Mouse (Mus musculus) thymus, postnatal 0 days (tissue): ENCODE results near the gene Nudt1. TPM values are rescaled to one million over a fixed set of nuclear protein-coding genes. Genes with fewer than 3 reads are reported as not detected.
"Not testable (repeated sequence)": the region's sequence is repeated elsewhere in the genome, so short reads cannot be mapped to it uniquely, and the experiment has no call there.

Experiments
- DNase-seq: peaks from one replicate; pipeline ENCODE4 v3.0.0-alpha.2; 2015; ENCODE audit warnings: low spot score
- polyA plus RNA-seq: library from polyadenylated mRNA; unstranded; fragments of >200 nt; fragmentation: Nextera tagmentation; extraction: Ambion mirVana; gene quantifications from 2 replicates; pipeline ENCODE4 v1.2.1, GENCODE M21; 2015

The Nudt1 gene
- polyA plus RNA-seq, 1 experiment from 2014 or later, result 74.0 TPM

DNA sequence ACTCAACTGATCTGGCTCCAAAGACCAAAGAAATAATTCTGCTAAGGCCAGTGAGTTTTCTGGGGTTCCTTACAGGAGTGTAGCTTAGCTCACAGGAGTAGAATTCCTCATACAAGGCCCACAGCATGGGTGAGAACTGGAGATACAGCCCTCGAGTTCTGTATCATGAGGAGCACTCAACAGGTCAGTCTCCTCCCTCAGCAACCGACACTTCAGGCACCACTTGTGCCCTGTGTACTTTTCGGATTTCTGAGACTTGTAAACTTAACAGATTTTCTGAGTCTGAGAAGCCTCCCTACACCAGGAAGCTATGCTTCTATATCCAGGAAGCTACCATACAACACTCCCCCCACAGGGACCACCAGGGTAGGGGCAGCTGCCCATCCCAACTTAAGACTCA lies 18.4 kb downstream of the Nudt1 start:
- DNase-seq, result no peak

DNA sequence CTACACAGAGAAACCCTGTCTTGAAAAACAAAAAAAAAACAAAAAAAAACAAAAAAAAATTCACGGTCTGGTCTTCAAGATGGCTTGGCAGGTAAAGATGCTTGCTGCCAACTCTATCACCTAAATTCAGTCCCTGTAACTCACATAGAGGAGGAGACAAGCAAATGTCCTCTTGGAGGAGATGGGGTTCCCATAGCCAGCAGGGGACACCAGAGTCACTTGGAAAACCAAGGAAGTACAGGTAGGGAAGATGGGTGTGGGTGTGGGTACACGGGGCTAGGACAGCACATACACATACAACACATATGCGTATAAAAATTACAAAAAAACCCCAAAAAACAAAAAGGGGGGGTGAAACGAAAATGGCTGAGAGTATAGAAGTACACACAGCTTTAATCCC lies 21.4 kb downstream of the Nudt1 start:
- DNase-seq, result no peak

GRCm38 (mm10) chr5:140345244-140345643 lies 23.8 kb downstream of the Nudt1 start:
- no peak for DNase-seq

DNA sequence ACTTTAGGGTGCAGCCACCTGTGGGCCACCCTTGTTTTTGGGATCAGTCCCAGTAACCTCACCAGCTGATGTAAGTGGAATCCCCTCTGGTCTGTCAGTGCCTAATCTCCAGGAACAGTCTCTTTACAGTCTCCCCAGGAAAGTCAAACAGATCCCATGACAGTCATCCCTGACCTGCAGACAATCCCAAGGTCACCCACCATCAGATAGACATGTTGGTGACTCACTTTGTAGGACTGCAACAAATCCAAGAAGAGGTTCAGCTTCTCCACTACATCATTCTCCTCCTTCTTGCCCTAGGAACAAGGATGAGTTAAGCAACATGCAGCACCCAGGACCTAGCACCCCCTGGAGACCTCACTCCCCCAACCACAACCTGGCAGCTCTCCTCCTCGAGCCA lies 24.6 kb downstream of the Nudt1 start:
- no peak for DNase-seq

- peak; percentile 26 for DNase-seq
Observed at GRCm38 (mm10) chr5:140349882-140350281, 28.4 kb downstream of the Nudt1 start.

- no peak for DNase-seq
Observed at GRCm38 (mm10) chr5:140350731-140351497, 29.5 kb downstream of the Nudt1 start.

DNA sequence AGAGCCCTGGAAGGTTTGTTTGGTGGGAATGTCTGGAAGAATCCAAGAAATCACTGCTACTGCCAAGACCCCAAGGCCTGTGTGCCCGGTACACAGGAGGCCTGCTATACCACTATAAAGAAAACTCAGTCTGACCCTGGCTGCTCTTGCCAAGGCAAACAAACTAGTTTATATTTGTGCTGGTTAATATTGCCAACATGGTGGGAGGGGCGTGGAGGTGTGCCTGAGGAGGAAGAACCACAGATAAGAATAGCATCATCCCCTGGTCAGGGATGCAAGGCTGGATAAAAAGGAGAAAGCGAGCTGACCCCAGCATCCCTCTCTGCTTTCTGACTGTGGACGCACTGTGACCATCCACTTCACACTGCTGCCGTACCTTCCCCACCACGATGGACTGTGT lies 30.9 kb downstream of the Nudt1 start:
- no peak for DNase-seq

DNA sequence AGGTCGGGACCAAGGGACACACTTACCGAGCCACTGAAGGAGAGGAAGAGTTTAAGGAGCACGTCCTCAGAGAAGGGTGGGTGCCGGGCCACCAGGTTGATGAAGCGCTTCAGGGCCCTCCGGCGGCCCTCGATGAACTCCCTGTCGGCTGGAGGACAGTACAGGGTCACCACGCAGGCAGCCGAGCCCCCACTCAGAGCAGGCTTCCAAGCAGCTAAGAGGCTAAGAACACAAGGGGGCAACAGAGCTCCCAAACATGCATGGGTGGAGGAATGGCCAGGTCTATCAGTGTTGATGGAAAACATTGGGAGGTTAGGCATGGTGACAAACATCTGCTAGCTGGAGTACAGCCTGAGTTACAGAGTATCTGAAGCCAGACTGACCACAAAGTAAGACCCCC lies 34.5 kb downstream of the Nudt1 start:
- DNase-seq, result no peak

DNA sequence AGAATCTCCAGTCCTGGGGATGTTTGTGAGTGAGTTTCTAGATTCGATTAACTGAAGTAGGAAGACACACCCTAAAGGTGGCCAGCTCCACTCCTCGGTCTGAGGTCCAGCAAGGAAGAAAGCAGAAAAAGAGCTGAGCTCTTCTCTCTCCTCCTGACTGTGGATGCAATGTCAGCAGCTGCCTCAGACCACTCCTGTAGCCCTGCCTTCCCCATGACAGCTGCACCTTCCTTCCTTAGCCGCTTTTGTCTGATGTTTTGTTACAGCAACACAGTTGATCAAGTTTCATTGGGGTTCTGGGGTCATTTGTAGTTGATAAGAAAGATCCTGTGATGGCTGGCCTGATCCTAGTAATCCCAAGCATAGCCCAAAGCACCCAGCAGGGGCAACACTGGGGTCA lies 36.0 kb downstream of the Nudt1 start:
- no peak for DNase-seq

GRCm38 (mm10) chr5:140359930-140360674 lies 38.6 kb downstream of the Nudt1 start:
- no peak for DNase-seq

DNA sequence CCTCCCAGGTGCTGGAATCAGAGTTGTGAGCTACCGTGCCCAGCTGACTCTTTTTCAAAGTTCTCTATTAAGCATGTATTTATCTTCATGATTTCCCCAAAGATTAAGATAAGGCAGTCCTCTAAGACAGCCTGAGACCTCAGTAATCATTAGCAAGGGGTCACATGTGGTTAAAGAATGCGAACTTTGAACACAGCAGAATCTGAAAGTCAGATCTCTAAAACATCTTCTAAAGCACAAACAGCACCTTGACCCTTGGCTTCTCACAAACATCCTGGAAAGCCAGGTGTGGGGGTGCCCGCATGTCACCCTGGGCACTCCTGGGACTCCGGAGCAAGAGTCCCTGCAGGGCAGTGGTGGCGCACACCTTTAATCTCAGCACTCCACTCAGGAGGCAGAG lies 43.0 kb downstream of the Nudt1 start:
- no peak for DNase-seq

DNA sequence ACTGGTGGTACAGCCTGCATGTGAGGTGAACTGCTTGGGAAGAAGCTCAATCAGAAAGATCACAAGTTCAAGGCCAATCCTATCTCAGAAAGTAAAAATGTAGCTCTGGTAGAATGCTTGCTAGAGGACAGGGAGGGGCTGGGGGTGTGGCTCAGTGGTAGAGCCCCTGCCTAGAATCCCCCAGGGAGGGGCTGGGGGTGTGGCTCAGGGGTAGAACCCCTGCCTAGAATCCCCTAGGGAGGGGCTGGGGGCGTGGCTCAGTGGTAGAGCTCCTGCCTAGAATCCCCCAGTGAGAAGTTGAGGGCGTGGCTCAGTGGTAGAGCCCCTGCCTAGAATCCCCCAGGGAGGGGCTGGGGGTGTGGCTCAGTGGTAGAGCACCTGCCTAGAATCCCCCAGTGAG lies 46.7 kb downstream of the Nudt1 start:
- DNase-seq, result not testable (repeated sequence)

DNA sequence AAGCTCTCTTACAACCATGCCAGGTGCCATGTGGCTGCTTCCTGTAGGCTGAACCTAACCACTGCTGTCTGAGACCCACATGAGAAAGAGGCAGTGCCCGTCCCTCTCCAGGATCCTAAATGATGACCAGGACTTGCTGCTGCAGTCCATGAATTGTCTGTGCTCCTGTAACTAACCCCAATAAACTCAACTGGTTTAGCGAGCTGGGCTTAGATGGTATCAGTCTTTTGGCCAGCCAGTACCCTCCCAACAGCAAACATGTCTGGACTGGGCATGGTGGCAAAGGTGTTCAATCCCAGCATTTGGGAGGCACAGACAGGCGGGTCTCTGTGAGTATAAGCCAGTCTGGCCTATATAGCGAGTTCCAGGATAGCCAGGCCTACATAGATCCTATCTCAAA lies 47.5 kb downstream of the Nudt1 start:
- no peak for DNase-seq

- no peak for DNase-seq
Observed at GRCm38 (mm10) chr5:140369466-140369865, 48.0 kb downstream of the Nudt1 start.

DNA sequence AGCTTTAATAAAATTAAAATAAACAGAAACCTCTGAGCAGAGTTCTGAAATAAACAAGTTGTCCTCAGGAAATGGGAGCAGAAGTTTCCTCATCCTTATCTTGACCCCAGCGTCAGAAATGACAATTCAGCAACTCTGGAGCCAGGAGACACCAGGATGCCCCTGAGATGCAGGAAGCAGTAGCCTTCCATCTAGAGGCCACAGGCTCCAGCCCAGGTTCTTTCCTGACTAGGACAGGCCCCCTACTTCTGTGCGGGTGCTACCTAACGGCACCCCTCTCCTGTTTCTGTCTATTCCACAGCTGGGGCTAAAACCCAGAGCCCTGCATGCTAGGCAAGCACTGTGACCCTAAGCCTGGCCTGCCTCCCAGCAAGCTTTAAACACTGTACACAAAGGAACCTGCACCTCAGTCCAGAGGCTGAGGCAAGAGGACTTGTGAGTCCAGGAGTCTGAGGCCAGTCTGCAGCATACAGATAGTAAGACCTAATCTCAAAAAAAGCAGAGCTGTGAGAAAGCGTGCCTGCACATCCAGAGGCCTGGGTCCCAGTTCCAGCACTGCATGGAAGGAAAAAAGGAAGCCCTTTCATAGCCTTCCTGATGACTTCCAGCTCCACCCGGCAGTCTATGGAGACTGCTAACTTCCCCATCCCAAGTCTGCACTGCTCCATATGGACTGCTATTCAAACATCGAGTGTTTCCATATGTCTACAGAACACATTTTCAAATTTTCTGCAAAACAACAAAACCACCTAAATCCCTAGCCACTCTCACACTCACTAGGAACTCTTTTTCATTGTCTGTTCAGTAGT lies 49.2 kb downstream of the Nudt1 start:
- DNase-seq, result no peak

- no peak for DNase-seq
Observed at GRCm38 (mm10) chr5:140371671-140372070, 50.2 kb downstream of the Nudt1 start.

- no peak for DNase-seq
Observed at GRCm38 (mm10) chr5:140373711-140374110, 52.3 kb downstream of the Nudt1 start.

DNA sequence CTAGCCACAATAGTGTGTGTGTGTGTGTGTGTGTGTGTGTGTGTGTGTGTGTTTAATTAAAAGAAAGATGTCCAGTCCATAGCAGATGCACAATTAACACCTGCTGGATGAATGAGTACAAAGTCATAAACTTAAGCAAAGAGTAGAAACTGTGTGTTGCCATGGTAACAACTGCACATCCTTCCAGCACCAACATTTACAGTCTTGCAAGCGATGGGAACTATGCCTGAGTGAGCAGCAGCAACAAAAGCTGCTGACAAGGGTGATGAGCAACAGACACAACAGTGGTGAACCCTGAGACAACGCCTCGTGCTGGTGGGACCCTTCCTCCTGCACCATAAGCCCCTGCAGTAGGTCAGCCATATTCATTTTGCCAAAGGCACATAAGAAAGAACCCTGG lies 52.8 kb downstream of the Nudt1 start:
- no peak for DNase-seq

DNA sequence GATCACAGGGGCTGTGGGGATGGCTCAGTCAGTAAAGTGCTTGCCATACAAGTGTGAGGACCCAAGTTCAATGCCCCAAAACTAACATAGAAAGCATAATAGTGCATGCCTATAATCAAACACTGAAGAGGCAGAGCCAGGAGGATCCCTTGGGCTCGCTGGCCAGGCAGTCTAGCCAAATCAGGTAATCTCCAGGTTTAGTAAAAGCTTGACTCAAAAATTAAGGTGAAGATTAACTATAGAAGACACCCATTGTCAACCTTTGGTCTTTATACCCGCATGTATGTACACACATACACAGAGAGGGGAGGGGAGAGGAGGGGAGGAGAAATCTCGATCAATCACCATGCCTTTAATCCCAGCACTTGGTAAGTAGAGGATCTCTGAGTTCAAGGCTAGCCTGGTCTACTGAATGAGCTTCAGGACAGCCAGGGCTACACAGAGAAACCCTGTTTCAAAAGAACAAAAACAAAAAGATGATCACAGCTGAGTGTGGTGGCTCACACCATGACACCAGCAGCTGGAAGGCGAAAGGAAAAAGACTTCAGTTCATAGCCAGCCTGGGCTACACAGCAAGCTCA lies 53.9 kb downstream of the Nudt1 start:
- no peak for DNase-seq

- DNase-seq, result no peak
Observed at GRCm38 (mm10) chr5:140378121-140378853, 56.8 kb downstream of the Nudt1 start.

GRCm38 (mm10) chr5:140379299-140379698 lies 57.8 kb downstream of the Nudt1 start:
- no peak for DNase-seq
